Mouse (Mus musculus): ENCODE results near the gene Krtap3-3. TPM values are rescaled to one million over a fixed set of nuclear protein-coding genes. Genes with fewer than 3 reads are reported as not detected.
"Not testable (repeated sequence)": the region's sequence is repeated elsewhere in the genome, so short reads cannot be mapped to it uniquely, and the experiment has no call there.

The Krtap3-3 gene
- not detected in 2 replicates for polyA plus RNA-seq (2016; fragmentation: Nextera tagmentation; extraction: Ambion mirVana)

GRCm38 (mm10) chr11:99550765-99551164, at the start of gene Krtap3-3:
Krtap3-3 (minus strand) TSS chr11:99550865.
- no peaks in the 10 kb centered on the region for H3K27me3 ChIP-seq (ENCODE audit: low read depth, poor library complexity, severe bottlenecking)
- no peaks in the 10 kb centered on the region for H3K36me3 ChIP-seq
- no peak within 1 kb of the TSS for H3K27ac ChIP-seq (replicated peaks)
- WGBS: 88% methylated on average over 4 of the region's 4 CpGs
- H3K4me1 ChIP-seq: no peaks in the 10 kb centered on the region
- DNase-seq (ENCODE audit: low spot score): no peak
- no peaks in the 10 kb centered on the region for H3K9me3 ChIP-seq (replicated peaks)
- no peak within 1 kb of the TSS for H3K4me3 ChIP-seq

DNA sequence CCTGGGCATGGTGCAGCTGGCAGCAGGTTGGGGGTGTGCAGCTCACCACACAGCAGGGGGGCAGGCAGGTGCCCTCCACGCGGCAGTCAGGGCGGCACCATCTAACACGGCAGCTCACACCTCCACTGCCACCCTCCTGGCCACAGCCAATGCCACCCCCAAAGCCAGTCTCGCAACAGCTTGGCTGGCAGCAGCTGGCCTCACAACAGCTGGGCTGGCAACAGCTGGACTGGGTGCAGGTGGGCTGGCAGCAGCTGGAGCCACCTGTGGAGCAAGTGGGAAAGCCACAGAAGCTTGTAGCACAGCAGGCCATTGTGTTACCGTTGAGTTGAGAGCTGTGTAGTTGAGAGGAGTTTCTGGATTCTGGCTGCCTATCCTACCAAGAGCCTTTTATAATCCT, 47.1 kb upstream of the Krtap3-3 start, which contains the start of gene Krtap9-3:
Gene Krtap9-3 (minus strand): TSS at position 364 of the 400 bp plus-strand sequence.
- H3K4me3 ChIP-seq; H3K36me3 ChIP-seq; H3K4me1 ChIP-seq; H3K27ac ChIP-seq (replicated peaks); H3K9me3 ChIP-seq (replicated peaks); DNase-seq (ENCODE audit: low spot score); H3K27me3 ChIP-seq (ENCODE audit: low read depth, poor library complexity, severe bottlenecking): not testable (repeated sequence)
- 87% methylated on average over 6 of the region's 6 CpGs for WGBS

GRCm38 (mm10) chr11:99590981-99591380, 40.3 kb upstream of the Krtap3-3 start, which contains the start of gene Krtap1-3:
Krtap1-3 (minus strand) TSS chr11:99591339.
- no peaks in the 10 kb centered on the region for H3K27me3 ChIP-seq (ENCODE audit: low read depth, poor library complexity, severe bottlenecking)
- WGBS: 86% methylated on average over 6 of the region's 6 CpGs
- no peak for DNase-seq (ENCODE audit: low spot score)
- H3K27ac ChIP-seq (replicated peaks): no peak within 1 kb of the TSS
- no peaks in the 10 kb centered on the region for H3K9me3 ChIP-seq (replicated peaks)
- no peak within 1 kb of the TSS for H3K4me3 ChIP-seq
- no peaks in the 10 kb centered on the region for H3K4me1 ChIP-seq
- no peaks in the 10 kb centered on the region for H3K36me3 ChIP-seq

GRCm38 (mm10) chr11:99585096-99585495, 34.4 kb upstream of the Krtap3-3 start:
- DNase-seq (ENCODE audit: low spot score): no peak
- Histone ChIP-seq H3K27ac (replicated peaks) (no peak overlapping the region), H3K36me3 (no peaks in the 10 kb centered on the region), H3K9me3 (replicated peaks) (no peaks in the 10 kb centered on the region), H3K27me3 (ENCODE audit: low read depth, poor library complexity, severe bottlenecking) (no peaks in the 10 kb centered on the region), H3K4me1 (no peaks in the 10 kb centered on the region), H3K4me3 (no peak overlapping the region)
- WGBS: 93% methylated on average over 7 of the region's 7 CpGs

- 87% methylated on average over 5 of the region's 5 CpGs for WGBS
- no peaks in the 10 kb centered on the region for H3K27me3 ChIP-seq (ENCODE audit: low read depth, poor library complexity, severe bottlenecking)
- no peak within 1 kb of the TSS for H3K4me3 ChIP-seq
- no peaks in the 10 kb centered on the region for H3K9me3 ChIP-seq (replicated peaks)
- no peaks in the 10 kb centered on the region for H3K36me3 ChIP-seq
- no peaks in the 10 kb centered on the region for H3K4me1 ChIP-seq
- no peak for DNase-seq (ENCODE audit: low spot score)
- H3K27ac ChIP-seq (replicated peaks): no peak within 1 kb of the TSS
Measured at GRCm38 (mm10) chr11:99583245-99583704, 32.6 kb upstream of the Krtap3-3 start, which contains the start of gene Krtap1-4. Krtap1-4 (minus strand) TSS chr11:99583654.

GRCm38 (mm10) chr11:99581564-99581963, 30.9 kb upstream of the Krtap3-3 start:
- H3K9me3 ChIP-seq (replicated peaks): no peaks in the 10 kb centered on the region
- 90% methylated on average over 6 of the region's 6 CpGs for WGBS
- no peak overlapping the region for H3K27ac ChIP-seq (replicated peaks)
- H3K4me1 ChIP-seq: no peaks in the 10 kb centered on the region
- no peaks in the 10 kb centered on the region for H3K27me3 ChIP-seq (ENCODE audit: low read depth, poor library complexity, severe bottlenecking)
- no peaks in the 10 kb centered on the region for H3K36me3 ChIP-seq
- H3K4me3 ChIP-seq: no peak overlapping the region
- DNase-seq (ENCODE audit: low spot score): no peak

DNA sequence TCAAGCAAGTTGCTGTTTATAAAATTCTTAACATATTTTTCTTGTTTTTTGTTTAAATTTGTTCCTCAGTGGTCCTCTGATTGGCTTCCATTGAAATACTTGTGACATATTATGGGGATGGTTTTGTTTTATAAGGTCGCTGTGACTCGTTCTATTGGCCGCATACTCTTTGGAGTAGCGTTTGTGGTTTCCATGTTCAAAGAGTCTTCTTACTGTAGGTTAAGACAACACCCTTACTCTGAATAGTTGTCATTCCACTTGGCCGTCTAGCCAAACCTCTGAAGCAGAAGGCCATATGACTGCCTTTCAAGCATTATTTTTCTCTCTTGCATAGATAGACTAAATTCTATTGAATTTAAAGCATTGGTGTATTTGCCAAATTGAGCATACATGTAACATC, 30.4 kb upstream of the Krtap3-3 start:
- 93% methylated on average over 5 of the region's 5 CpGs for WGBS
- H3K4me3 ChIP-seq: no peak overlapping the region
- no peaks in the 10 kb centered on the region for H3K4me1 ChIP-seq
- DNase-seq (ENCODE audit: low spot score): no peak
- H3K27me3 ChIP-seq (ENCODE audit: low read depth, poor library complexity, severe bottlenecking): no peaks in the 10 kb centered on the region
- no peaks in the 10 kb centered on the region for H3K9me3 ChIP-seq (replicated peaks)
- no peaks in the 10 kb centered on the region for H3K36me3 ChIP-seq
- H3K27ac ChIP-seq (replicated peaks): no peak overlapping the region

DNA sequence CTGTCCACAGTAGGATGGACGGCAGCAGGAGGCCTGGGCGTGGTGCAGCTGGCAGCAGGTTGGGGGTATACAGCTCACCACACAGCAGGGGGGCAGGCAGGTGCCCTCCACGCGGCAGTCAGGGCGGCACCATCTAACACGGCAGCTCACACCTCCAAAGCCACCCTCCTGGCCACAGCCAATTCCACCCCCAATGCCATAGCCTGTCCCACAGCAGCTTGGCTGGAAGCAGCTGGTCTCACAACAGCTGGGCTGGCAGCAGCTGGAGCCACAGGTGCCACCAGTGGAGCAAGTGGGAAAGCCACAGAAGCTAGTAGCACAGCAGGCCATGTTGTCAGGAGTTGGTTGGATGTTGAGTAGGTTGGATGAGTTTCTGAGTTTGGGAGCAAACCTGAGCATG, 30.0 kb upstream of the Krtap3-3 start, which contains the start of gene Krtap1-5:
Gene Krtap1-5 (minus strand): TSS at position 381 of the 400 bp plus-strand sequence.
- no peak within 1 kb of the TSS for H3K27ac ChIP-seq (replicated peaks)
- DNase-seq (ENCODE audit: low spot score): no peak
- no peaks in the 10 kb centered on the region for H3K27me3 ChIP-seq (ENCODE audit: low read depth, poor library complexity, severe bottlenecking)
- no peaks in the 10 kb centered on the region for H3K4me1 ChIP-seq
- WGBS: 83% methylated on average over 6 of the region's 6 CpGs
- H3K36me3 ChIP-seq: no peaks in the 10 kb centered on the region
- no peaks in the 10 kb centered on the region for H3K9me3 ChIP-seq (replicated peaks)
- H3K4me3 ChIP-seq: no peak within 1 kb of the TSS

- Histone ChIP-seq H3K9me3 (replicated peaks) (no peaks in the 10 kb centered on the region), H3K36me3 (no peaks in the 10 kb centered on the region), H3K4me3 (peak overlapping the region; percentile 12; the same call in 1 of the 2 replicates), H3K4me1 (peaks cover 15% of the 10 kb centered on the region), H3K27me3 (ENCODE audit: low read depth, poor library complexity, severe bottlenecking) (no peaks in the 10 kb centered on the region), H3K27ac (replicated peaks) (no peak overlapping the region)
- WGBS: 5% methylated on average over 7 of the region's 7 CpGs
- DNase-seq (ENCODE audit: low spot score): peak; percentile 83
Measured at GRCm38 (mm10) chr11:99574106-99574505, 23.4 kb upstream of the Krtap3-3 start.

DNA sequence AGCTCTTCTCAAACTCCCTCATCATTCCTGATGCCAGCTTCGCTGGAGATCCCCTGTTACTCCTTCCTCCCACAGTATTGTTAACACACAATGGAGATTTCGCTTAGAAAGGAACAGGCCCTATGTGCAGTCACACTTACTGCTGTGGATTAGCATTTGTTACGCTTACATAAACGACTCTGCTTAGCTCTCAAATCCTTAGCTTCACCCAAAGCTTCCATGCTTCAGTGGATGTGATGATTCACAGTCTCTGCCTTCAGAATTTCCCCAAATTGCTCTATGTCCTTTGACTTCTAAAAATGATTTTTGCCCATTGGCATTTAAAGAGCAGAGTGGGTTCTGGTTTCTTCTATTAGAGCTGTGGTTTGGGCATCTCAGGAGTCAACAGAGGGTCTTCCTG, 22.5 kb upstream of the Krtap3-3 start:
- Histone ChIP-seq H3K4me3 (no peak overlapping the region), H3K9me3 (replicated peaks) (no peaks in the 10 kb centered on the region), H3K27ac (replicated peaks) (no peak overlapping the region), H3K36me3 (no peaks in the 10 kb centered on the region), H3K4me1 (peaks cover 15% of the 10 kb centered on the region), H3K27me3 (ENCODE audit: low read depth, poor library complexity, severe bottlenecking) (no peaks in the 10 kb centered on the region)
- 19% methylated on average over 4 of the region's 4 CpGs for WGBS
- DNase-seq (ENCODE audit: low spot score): no peak

GRCm38 (mm10) chr11:99566530-99566929, 15.9 kb upstream of the Krtap3-3 start, which contains the start of gene Krtap3-1:
Krtap3-1 (minus strand) TSS chr11:99566630.
- WGBS: 93% methylated on average over 7 of the region's 7 CpGs
- no peak for DNase-seq (ENCODE audit: low spot score)
- H3K27me3 ChIP-seq (ENCODE audit: low read depth, poor library complexity, severe bottlenecking): no peaks in the 10 kb centered on the region

GRCm38 (mm10) chr11:99562580-99562979, 11.9 kb upstream of the Krtap3-3 start:
- no peak for DNase-seq (ENCODE audit: low spot score)
- Histone ChIP-seq H3K9me3 (replicated peaks) (no peaks in the 10 kb centered on the region), H3K36me3 (no peaks in the 10 kb centered on the region), H3K4me1 (no peaks in the 10 kb centered on the region), H3K27me3 (ENCODE audit: low read depth, poor library complexity, severe bottlenecking) (no peaks in the 10 kb centered on the region), H3K4me3 (no peak overlapping the region), H3K27ac (replicated peaks) (no peak overlapping the region)
- 87% methylated on average over 6 of the region's 6 CpGs for WGBS

More at GRCm38 (mm10) chr11:99566530-99566929, 15.9 kb upstream of the Krtap3-3 start, which contains the start of gene Krtap3-1:
- no peaks in the 10 kb centered on the region for H3K4me1 ChIP-seq
- no peaks in the 10 kb centered on the region for H3K36me3 ChIP-seq
- H3K4me3 ChIP-seq: no peak within 1 kb of the TSS
- H3K27ac ChIP-seq (replicated peaks): no peak within 1 kb of the TSS
- no peaks in the 10 kb centered on the region for H3K9me3 ChIP-seq (replicated peaks)

GRCm38 (mm10) chr11:99559366-99559765, 8.7 kb upstream of the Krtap3-3 start, which contains the start of gene Gm11939:
Gm11939 (minus strand) TSS chr11:99559466.
- H3K4me3 ChIP-seq: no peak within 1 kb of the TSS
- H3K36me3 ChIP-seq: no peaks in the 10 kb centered on the region
- 91% methylated on average over 9 of the region's 9 CpGs for WGBS
- no peaks in the 10 kb centered on the region for H3K27me3 ChIP-seq (ENCODE audit: low read depth, poor library complexity, severe bottlenecking)
- no peaks in the 10 kb centered on the region for H3K4me1 ChIP-seq
- no peak for DNase-seq (ENCODE audit: low spot score)
- no peak within 1 kb of the TSS for H3K27ac ChIP-seq (replicated peaks)
- no peaks in the 10 kb centered on the region for H3K9me3 ChIP-seq (replicated peaks)

Data from midbrain, embryonic 10.5 days (tissue).